Mouse (Mus musculus): Measurements from ENCODE around the gene Gm21988.

DNA sequence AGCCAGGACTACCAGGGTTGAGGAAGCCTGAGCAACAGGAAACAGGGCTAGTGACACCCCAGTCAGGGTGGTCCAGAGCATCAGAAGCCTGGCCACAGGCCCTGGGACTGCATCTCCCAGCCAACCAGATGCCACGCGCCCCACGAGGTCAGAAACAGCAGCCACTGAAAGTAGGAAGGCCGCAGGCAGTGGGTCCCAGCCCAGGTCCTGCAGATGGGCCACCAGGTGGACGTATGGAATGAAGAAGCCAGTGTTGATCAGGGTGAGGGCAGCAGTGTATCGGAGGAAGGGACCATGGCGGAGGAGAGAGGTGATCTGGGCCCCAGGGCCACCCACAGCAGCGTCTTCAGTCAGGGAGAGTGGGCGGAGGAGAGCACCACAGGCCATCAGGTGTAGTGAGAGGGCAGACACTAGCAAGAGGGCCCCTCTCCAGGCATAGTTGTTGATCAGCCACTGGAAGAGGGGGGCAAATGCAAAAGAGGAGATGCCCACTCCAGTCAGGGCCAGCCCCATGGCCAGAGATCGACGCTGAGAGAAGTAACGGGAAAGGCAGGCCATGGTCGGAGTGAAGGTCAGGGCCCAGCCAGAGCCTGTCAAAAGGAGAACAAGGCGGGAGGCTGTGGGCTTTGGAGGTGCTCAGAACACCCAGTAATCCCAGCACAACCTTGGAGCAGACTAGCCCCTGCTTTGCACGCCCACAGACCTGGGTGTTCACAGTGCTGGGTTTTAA, 20.7 kb downstream of the Gm21988 start:
- TF ChIP-seq CTCF (IDR thresholded peaks at IDR 0.05; ENCODE audit: low read depth, low read length), result no peak
- no peak for TF ChIP-seq POLR2A (IDR thresholded peaks at IDR 0.05; ENCODE audit: borderline replicate concordance, low read depth, low read length)

Measured in bone marrow macrophage, adult 2 months (primary cell).